Mouse (Mus musculus): ENCODE results near the gene Olfr1123. TPM values are rescaled to one million over a fixed set of nuclear protein-coding genes. Genes with fewer than 3 reads are reported as not detected.
"Not testable (repeated sequence)": the region's sequence is repeated elsewhere in the genome, so short reads cannot be mapped to it uniquely, and the experiment has no call there.

Olfr1123 gene
- not detected in 2 replicates for polyA plus RNA-seq (2015; fragmentation: Nextera tagmentation; extraction: Ambion mirVana)

DNA sequence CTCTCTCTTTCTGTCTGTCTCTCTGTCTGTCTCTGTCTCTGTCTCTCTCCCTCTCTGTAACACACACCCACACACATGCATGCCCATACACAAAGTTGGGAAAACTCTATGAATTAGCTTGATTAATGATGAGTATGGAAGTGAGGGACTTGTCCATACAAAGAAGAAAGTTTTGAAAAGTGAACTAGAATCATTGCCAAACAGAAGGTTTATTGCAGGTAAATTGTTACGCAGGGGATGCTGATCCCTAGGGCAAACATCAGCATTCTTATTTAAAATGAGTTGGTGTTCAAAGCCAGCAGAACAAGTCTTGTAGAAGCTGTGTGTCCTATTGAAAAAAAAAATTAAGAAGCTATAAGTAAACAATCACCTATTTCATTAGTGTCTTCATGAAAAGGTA is at the start of gene Olfr1123:
Gene Olfr1123, plus strand, starts transcription at position 301 of the 400 bp plus-strand sequence.
- Histone ChIP-seq H3K4me2 (no peak within 1 kb of the TSS), H3K9me3 (replicated peaks) (no peaks in the 10 kb centered on the region), H3K27me3 (no peaks in the 10 kb centered on the region), H3K27ac (no peak within 1 kb of the TSS), H3K36me3 (no peaks in the 10 kb centered on the region), H3K4me1 (replicated peaks) (no peaks in the 10 kb centered on the region), H3K9ac (no peak within 1 kb of the TSS), H3K4me3 (replicated peaks) (no peak within 1 kb of the TSS)
- 64% methylated on average over 1 of the region's 1 CpGs for WGBS (ENCODE audit: insufficient replicate concordance)
- DNase-seq (no peak), ATAC-seq (ENCODE audit: low read depth) (no peak)

DNA sequence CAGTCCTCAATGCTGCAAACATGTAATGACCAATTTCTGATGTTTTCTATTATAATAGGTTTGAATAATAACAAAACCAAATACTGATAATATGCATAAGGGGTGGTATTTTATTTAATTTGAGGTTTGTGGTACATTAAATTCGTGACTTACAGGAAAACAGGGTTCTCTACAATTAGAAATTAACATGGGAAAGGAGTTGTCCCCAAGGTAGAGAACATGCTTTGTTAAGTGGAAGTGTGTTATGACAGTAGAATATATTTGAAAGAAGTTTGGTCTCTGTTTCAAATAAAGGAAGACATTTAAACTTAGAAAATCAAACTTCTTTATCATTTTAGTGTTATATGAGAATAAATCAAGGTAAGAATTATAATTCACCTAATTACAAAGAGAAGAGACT is 46.8 kb upstream of the Olfr1123 start, which contains the start of gene Olfr1121:
Gene Olfr1121, plus strand, starts transcription at position 301 of the 400 bp plus-strand sequence.
- Histone ChIP-seq H3K27me3 (no peaks in the 10 kb centered on the region), H3K4me2 (no peak within 1 kb of the TSS), H3K4me3 (replicated peaks) (no peak within 1 kb of the TSS), H3K27ac (no peak within 1 kb of the TSS), H3K9me3 (replicated peaks) (no peaks in the 10 kb centered on the region), H3K9ac (no peak within 1 kb of the TSS), H3K36me3 (no peaks in the 10 kb centered on the region), H3K4me1 (replicated peaks) (no peaks in the 10 kb centered on the region)
- 9% methylated on average over 1 of the region's 1 CpGs for WGBS (ENCODE audit: insufficient replicate concordance)
- DNase-seq = no peak
- no peak for ATAC-seq (ENCODE audit: low read depth)

DNA sequence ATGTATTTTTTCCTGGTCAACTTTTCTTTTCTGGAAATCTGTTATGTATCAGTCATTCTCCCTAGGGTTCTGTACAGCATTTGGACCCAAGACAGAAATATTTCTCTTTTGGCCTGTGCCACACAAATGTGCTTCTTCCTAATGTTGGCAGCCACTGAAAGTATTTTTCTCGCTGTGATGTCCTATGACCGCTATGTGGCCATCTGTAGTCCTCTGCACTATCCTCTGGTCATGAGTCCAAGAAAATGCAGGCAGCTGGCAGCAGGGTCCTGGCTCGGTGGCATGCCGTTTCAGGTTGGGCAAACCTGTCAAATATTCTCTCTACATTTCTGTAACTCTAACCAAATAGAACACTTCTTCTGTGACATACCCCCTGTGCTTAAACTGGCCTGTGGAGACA is 44.7 kb upstream of the Olfr1123 start:
- Histone ChIP-seq H3K9me3 (replicated peaks) (no peaks in the 10 kb centered on the region), H3K27ac (no peak overlapping the region), H3K9ac (no peak overlapping the region), H3K27me3 (no peaks in the 10 kb centered on the region), H3K4me1 (replicated peaks) (no peaks in the 10 kb centered on the region), H3K4me3 (replicated peaks) (no peak overlapping the region), H3K4me2 (no peak overlapping the region), H3K36me3 (no peaks in the 10 kb centered on the region)
- ATAC-seq (ENCODE audit: low read depth) (no peak), DNase-seq (no peak)
- 77% methylated on average over 4 of the region's 4 CpGs for WGBS (ENCODE audit: insufficient replicate concordance)

DNA sequence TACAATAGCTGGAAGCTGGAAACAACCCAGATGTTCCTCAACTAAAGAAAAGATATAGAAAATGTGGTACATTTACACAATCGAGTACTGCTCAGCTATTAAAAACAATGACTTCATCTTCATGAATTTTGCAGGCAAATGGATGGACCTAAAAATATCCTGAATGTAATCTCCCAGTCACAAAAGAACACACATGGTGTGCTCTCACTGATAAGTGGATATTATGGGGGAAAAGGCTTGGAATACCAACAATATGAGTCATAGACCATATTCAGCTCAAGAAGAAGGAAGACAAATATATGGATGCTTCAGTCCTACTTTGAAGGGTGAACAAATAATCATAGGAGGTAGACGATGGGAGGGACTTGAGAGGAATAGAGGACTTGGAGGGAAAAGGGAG is 32.5 kb upstream of the Olfr1123 start:
- Histone ChIP-seq H3K27ac (no peak overlapping the region), H3K9ac (no peak overlapping the region), H3K4me2 (no peak overlapping the region), H3K27me3 (no peaks in the 10 kb centered on the region), H3K4me3 (replicated peaks) (no peak overlapping the region), H3K4me1 (replicated peaks) (no peaks in the 10 kb centered on the region), H3K9me3 (replicated peaks) (no peaks in the 10 kb centered on the region), H3K36me3 (no peaks in the 10 kb centered on the region)
- ATAC-seq (ENCODE audit: low read depth) (no peak), DNase-seq (no peak)
- WGBS (ENCODE audit: insufficient replicate concordance) = 59% methylated on average over 2 of the region's 2 CpGs

DNA sequence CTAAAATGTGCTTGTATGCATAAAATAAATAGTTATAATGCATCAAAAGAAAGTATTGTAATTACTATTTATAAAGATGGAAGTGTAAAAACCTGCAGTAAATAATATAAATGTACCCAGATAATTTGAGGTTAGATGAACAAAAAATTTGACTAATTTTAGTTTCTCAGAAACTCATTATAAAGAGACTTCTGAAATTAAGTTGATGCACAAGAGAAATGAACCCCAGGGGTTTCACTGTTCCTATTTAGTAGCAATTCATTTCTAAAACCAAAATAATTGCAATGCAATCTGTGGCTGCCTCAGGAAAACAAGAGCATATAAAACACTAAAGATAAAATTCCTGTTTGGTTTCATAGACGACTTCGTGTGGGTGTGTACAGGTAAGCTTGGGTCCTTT is 30.9 kb upstream of the Olfr1123 start, which contains the start of gene Olfr1122:
Gene Olfr1122, plus strand, starts transcription at position 301 of the 400 bp plus-strand sequence.
- 66% methylated on average over 2 of the region's 2 CpGs for WGBS (ENCODE audit: insufficient replicate concordance)
- no peak within 1 kb of the TSS for H3K4me3 ChIP-seq (replicated peaks)
- H3K36me3 ChIP-seq = no peaks in the 10 kb centered on the region
- no peaks in the 10 kb centered on the region for H3K27me3 ChIP-seq
- ATAC-seq (ENCODE audit: low read depth) = no peak
- no peaks in the 10 kb centered on the region for H3K9me3 ChIP-seq (replicated peaks)
- H3K9ac ChIP-seq = no peak within 1 kb of the TSS
- H3K4me1 ChIP-seq (replicated peaks) = no peaks in the 10 kb centered on the region
- H3K27ac ChIP-seq = no peak within 1 kb of the TSS
- DNase-seq = no peak
- H3K4me2 ChIP-seq = no peak within 1 kb of the TSS

DNA sequence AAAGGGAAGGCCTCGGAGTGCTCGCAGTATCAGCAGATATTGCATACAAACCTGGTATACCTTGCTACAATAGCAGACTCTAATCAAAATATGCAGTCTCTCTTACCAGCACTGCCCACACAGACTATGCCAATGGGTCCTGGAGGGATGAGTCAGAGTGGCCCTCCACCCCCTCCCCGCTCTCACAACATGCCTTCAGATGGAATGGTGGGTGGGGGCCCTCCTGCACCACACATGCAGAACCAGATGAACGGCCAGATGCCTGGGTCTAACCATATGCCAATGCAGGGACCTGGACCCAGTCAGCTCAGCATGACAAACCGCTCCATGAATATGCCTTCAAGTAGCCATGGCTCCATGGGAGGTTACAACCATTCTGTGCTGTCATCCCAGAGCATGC is 22.8 kb upstream of the Olfr1123 start:
- H3K9ac ChIP-seq; H3K36me3 ChIP-seq; H3K4me3 ChIP-seq (replicated peaks); H3K9me3 ChIP-seq (replicated peaks); H3K27me3 ChIP-seq; ATAC-seq (ENCODE audit: low read depth); DNase-seq; H3K4me1 ChIP-seq (replicated peaks); H3K27ac ChIP-seq; H3K4me2 ChIP-seq: not testable (repeated sequence)
- WGBS (ENCODE audit: insufficient replicate concordance) = 56% methylated on average over 5 of the region's 5 CpGs

DNA sequence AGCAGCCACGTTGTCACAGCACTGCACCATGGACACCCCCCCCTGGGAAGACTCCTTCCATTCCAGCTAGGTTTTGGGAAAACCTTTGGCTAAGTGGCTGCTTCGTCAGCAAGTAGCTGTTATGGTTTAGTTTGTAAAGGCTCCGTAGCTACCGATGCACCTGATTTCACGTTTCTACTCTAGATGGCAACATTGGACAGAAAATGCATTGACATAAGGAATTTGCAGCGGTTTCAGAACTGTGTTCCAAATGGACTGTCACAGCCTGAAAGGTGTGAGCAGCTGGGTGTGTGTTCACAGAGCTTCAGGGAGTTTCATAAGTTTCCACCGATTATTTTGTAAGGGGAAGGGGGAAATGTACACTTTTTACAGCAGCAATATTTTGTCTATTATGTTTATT is 21.7 kb upstream of the Olfr1123 start:
- H3K27ac ChIP-seq; H3K27me3 ChIP-seq; DNase-seq; H3K9ac ChIP-seq; H3K36me3 ChIP-seq; H3K4me1 ChIP-seq (replicated peaks); H3K4me2 ChIP-seq; H3K4me3 ChIP-seq (replicated peaks); H3K9me3 ChIP-seq (replicated peaks); ATAC-seq (ENCODE audit: low read depth): not testable (repeated sequence)
- 69% methylated on average over 7 of the region's 7 CpGs for WGBS (ENCODE audit: insufficient replicate concordance)

DNA sequence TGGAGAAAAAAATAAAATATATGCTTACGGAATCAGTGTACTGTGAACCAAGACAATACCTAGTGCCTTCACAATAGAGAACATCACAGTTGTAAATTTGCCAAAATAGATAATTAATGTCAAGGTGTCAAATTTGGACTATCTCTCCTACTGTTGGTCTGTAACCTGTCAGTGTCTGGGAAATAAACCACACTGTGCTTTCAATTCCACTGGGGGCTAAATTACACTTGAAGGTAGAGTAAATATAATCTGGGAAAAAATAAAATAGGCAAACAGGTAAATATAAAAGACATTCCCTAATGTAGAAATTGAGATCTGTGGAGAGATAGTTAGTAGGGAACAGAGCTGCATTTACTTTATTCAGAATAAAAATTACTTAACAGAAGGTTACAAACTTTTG is 13.5 kb downstream of the Olfr1123 start, which contains the start of gene Olfr1124:
Gene Olfr1124, plus strand, starts transcription at position 301 of the 400 bp plus-strand sequence.
- no peak within 1 kb of the TSS for H3K27ac ChIP-seq
- H3K4me3 ChIP-seq (replicated peaks) = no peak within 1 kb of the TSS
- H3K9me3 ChIP-seq (replicated peaks) = no peaks in the 10 kb centered on the region
- no peak within 1 kb of the TSS for H3K4me2 ChIP-seq
- H3K9ac ChIP-seq = no peak within 1 kb of the TSS
- H3K27me3 ChIP-seq = no peaks in the 10 kb centered on the region
- no peaks in the 10 kb centered on the region for H3K36me3 ChIP-seq
- DNase-seq = no peak
- WGBS (ENCODE audit: insufficient replicate concordance) = 80% methylated on average over 1 of the region's 1 CpGs
- ATAC-seq (ENCODE audit: low read depth) = no peak
- no peaks in the 10 kb centered on the region for H3K4me1 ChIP-seq (replicated peaks)

DNA sequence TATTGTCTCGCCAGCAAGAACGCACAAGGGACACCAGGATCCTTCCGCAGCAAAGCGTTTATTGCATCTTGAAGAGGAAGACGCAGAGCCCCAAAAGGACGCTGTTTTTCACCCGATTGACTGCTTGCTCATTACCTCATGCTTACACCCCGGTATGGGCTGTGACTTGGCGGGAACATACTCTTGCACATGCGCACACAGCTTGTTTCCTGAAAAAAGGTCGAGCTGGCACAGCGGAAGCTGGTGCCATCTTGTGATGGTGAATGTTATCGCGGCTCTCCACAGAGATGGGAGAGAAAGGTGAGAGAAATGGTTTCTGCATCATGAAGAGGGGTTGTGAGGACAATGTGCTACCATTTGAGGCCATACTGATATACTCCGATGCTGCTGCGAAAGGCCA is 21.3 kb downstream of the Olfr1123 start:
- H3K9ac ChIP-seq = no peak overlapping the region
- no peak overlapping the region for H3K27ac ChIP-seq
- no peaks in the 10 kb centered on the region for H3K4me1 ChIP-seq (replicated peaks)
- no peak for DNase-seq
- no peaks in the 10 kb centered on the region for H3K36me3 ChIP-seq
- H3K4me3 ChIP-seq (replicated peaks) = no peak overlapping the region
- WGBS (ENCODE audit: insufficient replicate concordance) = 75% methylated on average over 16 of the region's 16 CpGs
- no peak overlapping the region for H3K4me2 ChIP-seq
- H3K9me3 ChIP-seq (replicated peaks) = 0 out of 2 replicates have a peak, but pooled peaks cover 7% of the 10 kb centered on the region
- no peaks in the 10 kb centered on the region for H3K27me3 ChIP-seq
- ATAC-seq (ENCODE audit: low read depth) = no peak

DNA sequence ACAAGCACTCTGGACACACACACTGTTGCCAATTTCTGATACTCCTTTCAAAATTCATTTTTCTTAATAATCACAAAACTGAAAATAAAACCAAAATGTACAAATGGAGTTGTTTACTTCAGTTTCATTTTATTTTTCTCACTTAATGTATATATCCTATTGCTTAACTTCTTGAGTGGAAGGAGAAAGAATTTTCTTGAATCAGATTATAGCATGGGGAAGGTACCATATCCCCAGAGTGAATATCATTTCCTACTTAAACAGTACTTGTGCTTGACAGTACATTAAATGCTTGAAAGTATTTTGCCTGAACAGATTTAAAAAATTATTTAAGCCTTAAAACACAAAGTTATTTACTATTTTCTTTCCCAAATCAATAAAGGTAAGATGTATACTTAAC is 37.2 kb downstream of the Olfr1123 start, which contains the start of gene Olfr1126:
Gene Olfr1126, plus strand, starts transcription at position 301 of the 400 bp plus-strand sequence.
- Histone ChIP-seq H3K4me2 (no peak within 1 kb of the TSS), H3K9ac (no peak within 1 kb of the TSS), H3K27me3 (no peaks in the 10 kb centered on the region), H3K4me1 (replicated peaks) (no peaks in the 10 kb centered on the region), H3K36me3 (no peaks in the 10 kb centered on the region), H3K9me3 (replicated peaks) (no peaks in the 10 kb centered on the region), H3K27ac (no peak within 1 kb of the TSS), H3K4me3 (replicated peaks) (no peak within 1 kb of the TSS)
- DNase-seq (no peak), ATAC-seq (ENCODE audit: low read depth) (no peak)

DNA sequence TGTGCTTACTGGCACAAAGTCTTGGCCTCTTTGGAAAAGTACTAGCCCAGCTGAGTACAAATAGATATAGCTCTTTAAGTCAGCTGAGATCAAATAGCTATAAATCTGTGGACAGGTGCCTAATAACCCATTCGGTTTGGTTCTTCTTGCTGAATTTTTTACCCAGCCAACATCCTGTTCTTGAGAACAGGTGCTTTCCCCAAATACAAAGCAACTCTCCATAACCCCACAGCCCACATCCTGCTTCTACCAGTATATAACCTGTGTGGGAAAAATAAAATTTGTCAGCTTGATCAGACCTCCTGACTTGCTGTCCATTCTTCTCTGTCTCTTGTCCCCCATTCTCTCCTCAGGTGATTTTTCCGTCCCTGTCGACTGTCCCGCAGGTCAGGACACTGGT is 45.3 kb downstream of the Olfr1123 start:
- no peaks in the 10 kb centered on the region for H3K4me1 ChIP-seq (replicated peaks)
- WGBS (ENCODE audit: insufficient replicate concordance) = 70% methylated on average over 4 of the region's 4 CpGs

More for the DNA sequence above, 45.3 kb downstream of the Olfr1123 start:
- DNase-seq (no peak), ATAC-seq (ENCODE audit: low read depth) (no peak)
- Histone ChIP-seq H3K36me3 (no peaks in the 10 kb centered on the region), H3K9me3 (replicated peaks) (no peaks in the 10 kb centered on the region), H3K4me2 (no peak overlapping the region), H3K27ac (no peak overlapping the region), H3K9ac (no peak overlapping the region), H3K27me3 (no peaks in the 10 kb centered on the region), H3K4me3 (replicated peaks) (no peak overlapping the region)
